ENCODE assay signal across 7 mouse cellular contexts in genomic region chr10:116472579-116472978, GRCm38 (mm10). TPM values are rescaled to one million over a fixed set of nuclear protein-coding genes. Genes with fewer than 3 reads are reported as not detected.
DNase-seq lines count a peak whose midpoint lies in the region; ATAC-seq and TF ChIP-seq lines count a peak whose summit lies in the region.

No protein-coding gene starts in this region.

- 6% methylated on average over 5 of the region's 5 CpGs for WGBS in lung, embryonic 16.5 days
- whole genome bisulfite sequencing in forebrain, embryonic 11.5 days = 9% methylated on average over 5 of the region's 5 CpGs
- 13% methylated on average over 5 of the region's 5 CpGs for WGBS in intestine, postnatal 0 days
- 12% methylated on average over 5 of the region's 5 CpGs for WGBS in neural tube, embryonic 15.5 days

- TF ChIP-seq CTCF in intestine, postnatal 0 days (IDR thresholded peaks at IDR 0.05; ENCODE audit: low read depth) = no peak

- peak overlapping the region; percentile 77 for H3K4me3 ChIP-seq in lung, embryonic 16.5 days (ENCODE audit: low read length)
- peak overlapping the region; percentile 62 for H3K4me3 ChIP-seq in forebrain, embryonic 11.5 days (ENCODE audit: low read depth, low read length)
- peak overlapping the region; percentile 67 for H3K4me3 ChIP-seq in intestine, postnatal 0 days (ENCODE audit: low read depth, low read length)
- H3K4me3 ChIP-seq in neural tube, embryonic 15.5 days (replicated peaks) = peak overlapping the region; percentile 81

- no peaks in the 10 kb centered on the region; the same call in 1 of the 2 replicates for H3K27me3 ChIP-seq in lung, embryonic 16.5 days (ENCODE audit: control insufficient read depth, insufficient read depth, low read depth, low read length)
- H3K27me3 ChIP-seq in forebrain, embryonic 11.5 days (ENCODE audit: control insufficient read depth, insufficient read depth, low read length) = no peaks in the 10 kb centered on the region
- H3K27me3 ChIP-seq in intestine, postnatal 0 days (replicated peaks; ENCODE audit: control insufficient read depth, insufficient read depth, low read length) = peaks cover 34% of the 10 kb centered on the region
- no peaks in the 10 kb centered on the region for H3K27me3 ChIP-seq in neural tube, embryonic 15.5 days (replicated peaks)

- no peaks in the 10 kb centered on the region for H3K36me3 ChIP-seq in lung, embryonic 16.5 days (ENCODE audit: control insufficient read depth, insufficient read depth, low read length)
- no peaks in the 10 kb centered on the region for H3K36me3 ChIP-seq in forebrain, embryonic 11.5 days (ENCODE audit: control insufficient read depth, insufficient read depth, low read length)
- H3K36me3 ChIP-seq in intestine, postnatal 0 days (ENCODE audit: control insufficient read depth, insufficient read depth) = no peaks in the 10 kb centered on the region
- no peaks in the 10 kb centered on the region for H3K36me3 ChIP-seq in neural tube, embryonic 15.5 days

- ATAC-seq in lung, embryonic 16.5 days (ENCODE audit: low read depth) = no peak
- peak; percentile 19; the same call in 1 of the 2 replicates for ATAC-seq in forebrain, embryonic 11.5 days (replicated peaks; ENCODE audit: low FRiP score)
- ATAC-seq in intestine, postnatal 0 days = no peak
- ATAC-seq in neural tube, embryonic 15.5 days (ENCODE audit: low FRiP score) = no peak

- DNase-seq in lung, postnatal 25 days (ENCODE audit: low spot score) = no peak
- DNase-seq in forebrain, embryonic 11.5 days (ENCODE audit: low spot score) = no peak
- DNase-seq in right cerebral cortex, adult 2 months (ENCODE audit: low spot score in 2 of 2) = no peak
- no peak for DNase-seq in layer of hippocampus, postnatal 14 days (ENCODE audit: low spot score in 2 of 2)

- peak overlapping the region; percentile 99 for H3K4me2 ChIP-seq in lung, embryonic 16.5 days (ENCODE audit: low read depth, low read length)
- H3K4me2 ChIP-seq in forebrain, embryonic 11.5 days (ENCODE audit: low read depth, low read length, severe bottlenecking) = peak overlapping the region; percentile 88
- peak overlapping the region; percentile 99 for H3K4me2 ChIP-seq in intestine, postnatal 0 days (replicated peaks; ENCODE audit: low read depth)
- H3K4me2 ChIP-seq in neural tube, embryonic 15.5 days = peak overlapping the region; percentile 89

- peak overlapping the region; percentile 75; the same call in 1 of the 2 replicates for H3K9ac ChIP-seq in lung, embryonic 16.5 days (ENCODE audit: low read length)
- H3K9ac ChIP-seq in forebrain, embryonic 11.5 days (ENCODE audit: low read length) = peak overlapping the region; percentile 83
- H3K9ac ChIP-seq in intestine, postnatal 0 days (ENCODE audit: low read depth, low read length) = peak overlapping the region; percentile 48; the same call in 1 of the 2 replicates
- peak overlapping the region; percentile 69 for H3K9ac ChIP-seq in neural tube, embryonic 15.5 days (replicated peaks)

- peaks cover 8% of the 10 kb centered on the region; the same call in 1 of the 2 replicates for H3K4me1 ChIP-seq in lung, embryonic 16.5 days (replicated peaks; ENCODE audit: control insufficient read depth, insufficient read depth, low read length)
- peaks cover 4% of the 10 kb centered on the region; the same call in 1 of the 2 replicates for H3K4me1 ChIP-seq in forebrain, embryonic 11.5 days (replicated peaks; ENCODE audit: control insufficient read depth, insufficient read depth, low read length)
- H3K4me1 ChIP-seq in intestine, postnatal 0 days (replicated peaks; ENCODE audit: control insufficient read depth, insufficient read depth, low read length) = peaks cover 11% of the 10 kb centered on the region; the same call in 1 of the 2 replicates
- peaks cover 36% of the 10 kb centered on the region for H3K4me1 ChIP-seq in neural tube, embryonic 15.5 days

- H3K27ac ChIP-seq in lung, embryonic 16.5 days (ENCODE audit: low read length) = no peak overlapping the region
- no peak overlapping the region for H3K27ac ChIP-seq in forebrain, embryonic 11.5 days (ENCODE audit: low read depth, low read length)
- no peak overlapping the region for H3K27ac ChIP-seq in intestine, postnatal 0 days (ENCODE audit: low read depth, low read length)
- H3K27ac ChIP-seq in neural tube, embryonic 15.5 days (replicated peaks) = peak overlapping the region; percentile 86

- H3K9me3 ChIP-seq in lung, embryonic 16.5 days (ENCODE audit: control insufficient read depth, low read length) = peaks cover 4% of the 10 kb centered on the region
- no peaks in the 10 kb centered on the region; the same call in 1 of the 2 replicates for H3K9me3 ChIP-seq in forebrain, embryonic 11.5 days (ENCODE audit: control insufficient read depth, low read length)
- 0 out of 2 replicates have a peak, but pooled peaks cover 4% of the 10 kb centered on the region for H3K9me3 ChIP-seq in intestine, postnatal 0 days (ENCODE audit: control insufficient read depth)
- no peaks in the 10 kb centered on the region for H3K9me3 ChIP-seq in neural tube, embryonic 15.5 days (replicated peaks)

RNA-seq across cellular contexts. Expression of gene Kcnmb4, which starts 1.1 kb away (rescaled TPM):
- polyA plus RNA-seq in lung, embryonic 16.5 days (2015; fragmentation: Nextera tagmentation; extraction: Ambion mirVana) = 2.3 and 3.2 TPM in 2 replicates
- 9.5 and 12.9 TPM in 2 replicates for polyA plus RNA-seq in forebrain, embryonic 11.5 days (2014; fragmentation: Nextera tagmentation; extraction: Ambion mirVana)
- 1.6 and 1.7 TPM in 2 replicates for polyA plus RNA-seq in intestine, postnatal 0 days (2015; fragmentation: Nextera tagmentation; extraction: Ambion mirVana)
- polyA plus RNA-seq in neural tube, embryonic 15.5 days (2015; fragmentation: Nextera tagmentation; extraction: Ambion mirVana) = 46.9 and 62.1 TPM in 2 replicates
- 10 to 100 TPM; 74.4 TPM for total RNA-seq in layer of hippocampus, postnatal 14 days (2021)
